Mouse (Mus musculus) kidney, embryonic 16.5 days (tissue): Measurements from ENCODE around the gene Fli1. TPM values are rescaled to one million over a fixed set of nuclear protein-coding genes. Genes with fewer than 3 reads are reported as not detected.

ENCODE experiments used
- ATAC-seq: fragments of 200-750 bp; cut with Nextera tagmentation; 2 replicates; pipeline ENCODE4 v1.8.0; 2017; ENCODE audit warnings: moderate TSS enrichment; ENCODE audit not compliant: low FRiP score, low TSS enrichment
- H3K27ac ChIP-seq: fragments of 300-500 bp; sonication (generic); 2 replicates; pipeline ENCODE4 v1.5.1; 2014; ENCODE audit warnings: low read length
- H3K27me3 ChIP-seq: fragments of 300-500 bp; sonication (generic); 2 replicates; pipeline ENCODE4 v1.6.1; 2014; ENCODE audit warnings: low read length, control low read depth, mixed read lengths; ENCODE audit not compliant: insufficient read depth
- H3K36me3 ChIP-seq: fragments of 300-500 bp; sonication (generic); 2 replicates; pipeline ENCODE4 v1.6.1; 2014; ENCODE audit warnings: low read length, control low read depth, mixed read lengths; ENCODE audit not compliant: insufficient read depth
- H3K4me1 ChIP-seq: fragments of 300-500 bp; sonication (generic); 2 replicates; pipeline ENCODE4 v1.6.1; 2014; ENCODE audit warnings: low read length, control low read depth, mixed read lengths; ENCODE audit not compliant: insufficient read depth
- H3K4me2 ChIP-seq: fragments of 300-500 bp; sonication (generic); replicated peaks from 2 replicates; pipeline ENCODE4 v1.6.1; 2014; ENCODE audit warnings: low read depth, low read length
- H3K4me3 ChIP-seq: fragments of 300-500 bp; sonication (generic); 2 replicates; pipeline ENCODE4 v1.5.1; 2014; ENCODE audit warnings: mild to moderate bottlenecking, low read length
- H3K9ac ChIP-seq: fragments of 300-500 bp; sonication (generic); replicated peaks from 2 replicates; pipeline ENCODE4 v1.6.1; 2014; ENCODE audit warnings: low read length
- H3K9me3 ChIP-seq: fragments of 300-500 bp; sonication (generic); 2 replicates; pipeline ENCODE4 v1.6.1; 2016; ENCODE audit warnings: low read length, control low read depth
- WGBS: fragments of 180-500 bp; shearing (Covaris S2); extraction: QIAGEN DNeasy Blood & Tissue Kit; methylation state at CpG from one replicate; pipeline ENCODE4 v1.1.7; 2014; 5-methylcytosine and 5-hydroxymethylcytosine counted together
- polyA plus RNA-seq: library from polyadenylated mRNA; unstranded; fragments of >200 nt; fragmentation: Nextera tagmentation; extraction: Ambion mirVana; gene quantifications from 2 replicates; pipeline ENCODE4 v1.2.1, GENCODE M21; 2015

Fli1 gene
- polyA plus RNA-seq, 1 experiment from 2014 or later = 30.3 TPM

GRCm38 (mm10) chr9:32571676-32572075 is 29.0 kb upstream of the Fli1 start:
- no peak overlapping the region for H3K4me3 ChIP-seq
- ATAC-seq = no peak
- no peaks in the 10 kb centered on the region for H3K36me3 ChIP-seq
- H3K4me2 ChIP-seq = no peak overlapping the region
- H3K9me3 ChIP-seq = no peaks in the 10 kb centered on the region
- H3K27ac ChIP-seq = no peak overlapping the region
- WGBS = 46% methylated on average over 4 of the region's 4 CpGs
- no peaks in the 10 kb centered on the region for H3K27me3 ChIP-seq
- peaks cover 4% of the 10 kb centered on the region; the same call in 1 of the 2 replicates for H3K4me1 ChIP-seq
- no peak overlapping the region for H3K9ac ChIP-seq

GRCm38 (mm10) chr9:32570547-32570946 is 27.9 kb upstream of the Fli1 start:
- ATAC-seq = no peak
- no peaks in the 10 kb centered on the region for H3K9me3 ChIP-seq
- no peak overlapping the region for H3K4me3 ChIP-seq
- no peak overlapping the region for H3K9ac ChIP-seq
- no peak overlapping the region for H3K4me2 ChIP-seq
- no peaks in the 10 kb centered on the region for H3K36me3 ChIP-seq
- no peaks in the 10 kb centered on the region for H3K27me3 ChIP-seq
- peaks cover 10% of the 10 kb centered on the region for H3K4me1 ChIP-seq
- H3K27ac ChIP-seq = no peak overlapping the region
- WGBS = 83% methylated on average over 5 of the region's 5 CpGs

GRCm38 (mm10) chr9:32569261-32569660 is 26.6 kb upstream of the Fli1 start:
- no peak for ATAC-seq
- no peak overlapping the region for H3K9ac ChIP-seq
- H3K4me2 ChIP-seq = no peak overlapping the region
- no peak overlapping the region for H3K27ac ChIP-seq
- H3K4me3 ChIP-seq = no peak overlapping the region
- H3K9me3 ChIP-seq = no peaks in the 10 kb centered on the region
- H3K36me3 ChIP-seq = no peaks in the 10 kb centered on the region
- H3K27me3 ChIP-seq = no peaks in the 10 kb centered on the region
- 74% methylated on average over 4 of the region's 4 CpGs for WGBS
- peaks cover 20% of the 10 kb centered on the region for H3K4me1 ChIP-seq

GRCm38 (mm10) chr9:32567603-32568002 is 24.9 kb upstream of the Fli1 start:
- ATAC-seq = no peak
- no peak overlapping the region for H3K9ac ChIP-seq
- no peak overlapping the region for H3K27ac ChIP-seq
- H3K36me3 ChIP-seq = no peaks in the 10 kb centered on the region
- H3K27me3 ChIP-seq = no peaks in the 10 kb centered on the region
- H3K4me1 ChIP-seq = peaks cover 22% of the 10 kb centered on the region
- H3K4me3 ChIP-seq = no peak overlapping the region
- H3K9me3 ChIP-seq = no peaks in the 10 kb centered on the region
- WGBS = 31% methylated on average over 7 of the region's 7 CpGs
- H3K4me2 ChIP-seq = no peak overlapping the region

DNA sequence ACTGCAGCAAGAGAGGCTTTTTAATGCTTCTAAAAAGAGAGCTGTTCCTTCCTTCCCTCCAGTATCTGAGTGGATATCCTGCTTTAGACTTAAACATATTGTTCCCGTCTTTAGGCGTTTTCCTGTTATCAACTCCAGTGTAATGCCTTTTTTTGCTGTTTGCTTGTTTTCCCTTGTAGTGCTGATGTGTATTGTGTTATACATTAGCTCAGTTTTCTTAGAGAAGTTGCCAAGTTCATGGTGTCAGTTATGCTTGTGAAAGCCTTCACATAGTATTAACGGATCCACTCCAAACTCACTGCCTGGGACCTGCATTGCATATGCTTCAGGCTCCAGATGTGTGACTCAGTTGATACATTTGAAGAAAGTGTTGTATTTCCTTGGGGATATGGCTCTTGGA is 22.6 kb upstream of the Fli1 start:
- Histone ChIP-seq H3K4me1 (peaks cover 28% of the 10 kb centered on the region), H3K9ac (no peak overlapping the region), H3K4me2 (no peak overlapping the region), H3K27ac (peak overlapping the region; percentile 17), H3K9me3 (no peaks in the 10 kb centered on the region), H3K4me3 (no peak overlapping the region), H3K27me3 (no peaks in the 10 kb centered on the region), H3K36me3 (no peaks in the 10 kb centered on the region)
- ATAC-seq = no peak
- 52% methylated on average over 3 of the region's 3 CpGs for WGBS

GRCm38 (mm10) chr9:32562837-32563236 is 20.2 kb upstream of the Fli1 start:
- H3K27me3 ChIP-seq = no peaks in the 10 kb centered on the region
- ATAC-seq = no peak
- peaks cover 28% of the 10 kb centered on the region for H3K4me1 ChIP-seq
- no peak overlapping the region for H3K9ac ChIP-seq
- no peak overlapping the region for H3K4me2 ChIP-seq
- no peaks in the 10 kb centered on the region for H3K9me3 ChIP-seq
- no peak overlapping the region for H3K27ac ChIP-seq
- no peaks in the 10 kb centered on the region for H3K36me3 ChIP-seq
- H3K4me3 ChIP-seq = no peak overlapping the region
- 79% methylated on average over 4 of the region's 4 CpGs for WGBS

- 17% methylated on average over 9 of the region's 9 CpGs for WGBS
- H3K9ac ChIP-seq = no peak overlapping the region
- H3K4me1 ChIP-seq = peaks cover 28% of the 10 kb centered on the region
- no peak overlapping the region for H3K27ac ChIP-seq
- H3K9me3 ChIP-seq = no peaks in the 10 kb centered on the region
- ATAC-seq = peak; percentile 58; the same call in 1 of the 2 replicates
- H3K36me3 ChIP-seq = no peaks in the 10 kb centered on the region
- 0 out of 2 replicates have a peak overlapping the region, but pooled peaks have one; percentile 0 for H3K4me2 ChIP-seq
- no peak overlapping the region for H3K4me3 ChIP-seq
- H3K27me3 ChIP-seq = no peaks in the 10 kb centered on the region
Observed at GRCm38 (mm10) chr9:32562409-32562808, 19.7 kb upstream of the Fli1 start.

GRCm38 (mm10) chr9:32561190-32561890 is 18.7 kb upstream of the Fli1 start:
- Histone ChIP-seq H3K4me2 (no peak overlapping the region), H3K4me1 (peaks cover 25% of the 10 kb centered on the region), H3K9ac (no peak overlapping the region), H3K36me3 (no peaks in the 10 kb centered on the region), H3K27ac (no peak overlapping the region), H3K9me3 (no peaks in the 10 kb centered on the region), H3K27me3 (no peaks in the 10 kb centered on the region), H3K4me3 (no peak overlapping the region)
- WGBS = 64% methylated on average over 14 of the region's 14 CpGs
- no peak for ATAC-seq

DNA sequence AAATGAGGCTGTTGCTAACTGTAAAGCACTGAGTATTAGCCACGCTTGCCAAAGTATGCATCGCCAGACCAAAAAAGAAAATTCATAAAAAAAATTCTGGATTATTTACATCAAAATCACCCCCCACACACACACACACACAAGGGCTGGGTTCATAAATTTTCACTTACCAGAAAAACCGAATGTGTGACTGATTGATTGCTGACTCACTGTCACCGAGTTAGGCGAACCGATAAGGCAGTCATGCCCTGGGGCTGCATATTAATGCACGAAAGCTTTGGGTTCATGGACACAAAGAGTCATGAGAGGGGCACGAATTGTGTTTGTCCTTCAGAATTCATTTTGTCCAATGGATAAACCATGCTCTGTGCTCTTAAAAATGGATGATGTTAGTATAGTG is 17.2 kb upstream of the Fli1 start:
- 52% methylated on average over 8 of the region's 8 CpGs for WGBS
- no peak for ATAC-seq

DNA sequence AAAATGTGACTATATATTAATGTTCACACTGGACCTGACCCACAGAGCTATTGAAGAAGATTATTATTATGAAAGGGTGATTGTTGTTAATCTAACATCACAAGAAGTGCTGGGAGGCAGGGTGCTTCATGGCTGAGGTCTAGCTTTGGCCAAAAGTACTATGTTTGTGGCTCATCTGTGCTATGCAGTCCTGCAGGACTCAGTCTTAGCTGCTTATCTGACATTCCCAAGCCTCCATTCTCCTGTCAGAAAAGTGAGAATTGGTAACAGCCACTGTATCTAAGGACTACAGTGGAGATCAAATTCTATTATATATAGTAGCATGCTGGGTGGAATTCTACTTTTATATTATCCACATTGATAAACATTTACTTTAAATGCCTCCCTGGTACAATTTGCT is 16.8 kb upstream of the Fli1 start:
- Histone ChIP-seq H3K4me3 (no peak overlapping the region), H3K36me3 (no peaks in the 10 kb centered on the region)
- ATAC-seq = no peak

More for the DNA sequence above, 17.2 kb upstream of the Fli1 start:
- no peak overlapping the region for H3K4me2 ChIP-seq
- H3K9me3 ChIP-seq = no peaks in the 10 kb centered on the region
- H3K9ac ChIP-seq = no peak overlapping the region
- no peak overlapping the region for H3K27ac ChIP-seq
- no peaks in the 10 kb centered on the region for H3K36me3 ChIP-seq
- H3K4me1 ChIP-seq = peaks cover 15% of the 10 kb centered on the region
- no peaks in the 10 kb centered on the region for H3K27me3 ChIP-seq
- H3K4me3 ChIP-seq = no peak overlapping the region

More for the DNA sequence above, 16.8 kb upstream of the Fli1 start:
- Histone ChIP-seq H3K27me3 (no peaks in the 10 kb centered on the region), H3K4me1 (peaks cover 11% of the 10 kb centered on the region), H3K9me3 (no peaks in the 10 kb centered on the region), H3K9ac (no peak overlapping the region), H3K4me2 (no peak overlapping the region), H3K27ac (no peak overlapping the region)
